Mouse (Mus musculus) liver, adult 2 months (tissue): ENCODE measurements around the gene Rab3ip. TPM values are rescaled to one million over a fixed set of nuclear protein-coding genes. Genes with fewer than 3 reads are reported as not detected.

Experiments
- DNase-seq: peaks from one replicate; pipeline ENCODE4 v3.0.0-alpha.2; 2011; ENCODE audit warnings: low read depth, low spot score; ENCODE audit errors: extremely low read depth
- H3K27ac ChIP-seq: fragments of 200-500 bp; replicated peaks from 2 replicates; pipeline ENCODE4 v1.5.1; 2012; ENCODE audit warnings: low read depth, mild to moderate bottlenecking, control low read depth, inconsistent platforms, low read length; ENCODE audit not compliant: insufficient read depth
- H3K27me3 ChIP-seq: fragments of 200-500 bp; 2 replicates; pipeline ENCODE4 v1.6.1; 2012; ENCODE audit warnings: mild to moderate bottlenecking, moderate library complexity, low read length, inconsistent platforms; ENCODE audit not compliant: control insufficient read depth, insufficient read depth
- H3K36me3 ChIP-seq: fragments of 200-500 bp; 2 replicates; pipeline ENCODE4 v1.6.1; 2012; ENCODE audit warnings: low read length, inconsistent platforms; ENCODE audit not compliant: control insufficient read depth, insufficient read depth
- H3K4me1 ChIP-seq: fragments of 200-500 bp; 2 replicates; pipeline ENCODE4 v1.6.1; 2011; ENCODE audit warnings: low read length; ENCODE audit not compliant: control insufficient read depth, insufficient read depth
- H3K4me3 ChIP-seq: fragments of 200-500 bp; 2 replicates; pipeline ENCODE4 v1.5.1; 2011; ENCODE audit warnings: low read depth, mild to moderate bottlenecking, control low read depth, low read length, moderate library complexity; ENCODE audit not compliant: insufficient read depth
- H3K79me2 ChIP-seq: fragments of 200-500 bp; 2 replicates; pipeline ENCODE4 v1.6.1; 2012; ENCODE audit warnings: inconsistent platforms, mild to moderate bottlenecking, low read length, moderate library complexity; ENCODE audit not compliant: control insufficient read depth, insufficient read depth
- H3K9ac ChIP-seq: fragments of 200-500 bp; 2 replicates; pipeline ENCODE4 v1.6.1; 2012; ENCODE audit warnings: low read depth, mild to moderate bottlenecking, control low read depth, inconsistent platforms, low read length
- CTCF ChIP-seq: fragments of 200-500 bp; IDR thresholded peaks from 2 replicates; pipeline ENCODE4 v1.5.1; 2011; ENCODE audit warnings: low read depth, low read length, control low read depth
- POLR2A ChIP-seq: fragments of 200-500 bp; IDR thresholded peaks from 2 replicates; pipeline ENCODE4 v1.6.1; 2011; ENCODE audit warnings: low read length, control low read depth; ENCODE audit not compliant: insufficient read depth; ENCODE audit errors: extremely low read depth
- WGBS: fragments of 180-500 bp; shearing (Covaris S2); methylation state at CpG from one replicate; pipeline ENCODE4 v1.1.7; 2018; 5-methylcytosine and 5-hydroxymethylcytosine counted together
- polyA plus RNA-seq: library from polyadenylated mRNA; depleted of rRNA; stranded (reverse); fragments of >200 nt; gene quantifications from 2 replicates; pipeline ENCODE4 v1.2.3, GENCODE M21; 2012
- total RNA-seq: library from RNA; depleted of rRNA; stranded (reverse); fragments of >200 nt; gene quantifications from 2 replicates; pipeline ENCODE4 v1.2.3, GENCODE M21; 2014

Gene Rab3ip
- total and polyA plus RNA-seq, 2 experiments: 25.9 to 66.5 TPM

DNA sequence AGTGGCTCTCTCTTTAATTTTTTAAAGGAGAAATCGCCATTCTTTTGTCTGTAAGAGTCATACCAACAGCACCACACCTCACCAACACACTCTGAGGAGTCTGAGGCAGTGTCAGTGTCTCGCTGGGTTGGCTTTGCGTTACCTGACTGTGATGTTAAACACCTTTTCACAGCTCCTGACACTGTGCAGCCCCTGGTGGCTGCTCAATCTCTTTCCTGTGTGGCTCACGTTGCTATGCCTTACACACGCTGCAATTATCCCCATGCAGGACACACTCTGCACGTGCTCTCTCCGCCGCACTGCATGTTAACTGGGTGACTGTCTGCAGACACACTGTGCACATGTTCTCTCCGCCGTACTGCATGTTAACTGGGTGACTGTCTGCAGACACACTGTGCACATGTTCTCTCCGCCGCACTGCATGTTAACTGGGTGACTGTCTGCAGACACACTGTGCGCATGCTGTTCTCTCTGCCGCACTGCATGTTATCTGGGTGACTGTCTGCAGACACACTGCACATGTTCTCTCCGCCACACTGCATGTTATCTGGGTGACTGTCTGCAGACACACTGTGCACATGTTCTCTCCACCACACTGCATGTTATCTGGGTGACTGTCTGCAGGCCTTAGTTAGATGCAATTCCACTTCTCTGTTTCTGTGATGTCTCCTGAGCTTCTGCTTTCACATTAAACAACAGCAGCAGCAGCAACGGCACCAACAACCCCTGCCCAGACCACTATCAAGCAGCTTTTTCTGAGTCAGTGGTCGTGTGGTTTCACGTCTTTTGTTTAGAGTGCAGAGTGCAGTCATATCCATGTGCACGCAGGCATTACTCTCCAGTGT lies 26.7 kb downstream of the Rab3ip start:
- Histone ChIP-seq H3K4me1 (no peaks in the 10 kb centered on the region), H3K27me3 (no peaks in the 10 kb centered on the region), H3K36me3 (peaks cover 36% of the 10 kb centered on the region), H3K27ac (no peak overlapping the region), H3K79me2 (no peaks in the 10 kb centered on the region), H3K4me3 (no peak overlapping the region), H3K9ac (no peak overlapping the region)
- TF ChIP-seq CTCF (no peak), POLR2A (no peak)
- no peak for DNase-seq
- 96% methylated on average over 19 of the region's 19 CpGs for WGBS

DNA sequence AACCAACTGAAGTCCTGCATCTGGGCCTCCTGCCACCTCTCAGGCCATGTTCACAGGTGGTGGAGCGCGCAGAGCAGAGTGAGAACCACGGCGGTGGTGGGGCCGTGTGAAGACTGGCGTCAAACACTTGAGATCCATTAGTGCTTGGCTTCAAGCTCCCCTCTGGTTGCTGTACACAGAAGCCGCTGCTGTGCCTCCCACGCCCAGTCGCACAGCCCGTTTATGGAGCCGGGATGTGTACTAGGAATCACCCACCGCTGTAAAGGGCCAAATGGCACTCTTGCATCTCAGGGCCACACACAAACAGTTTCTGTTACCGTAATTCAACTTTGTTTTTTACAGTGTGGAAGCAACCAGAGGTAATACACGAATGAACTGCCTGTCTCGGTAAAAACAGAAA lies 28.4 kb downstream of the Rab3ip start:
- peaks cover 33% of the 10 kb centered on the region for H3K36me3 ChIP-seq
- H3K4me1 ChIP-seq: no peaks in the 10 kb centered on the region
- 95% methylated on average over 15 of the region's 15 CpGs for WGBS
- H3K27me3 ChIP-seq: no peaks in the 10 kb centered on the region
- H3K9ac ChIP-seq: no peak overlapping the region
- no peak for DNase-seq
- H3K27ac ChIP-seq: no peak overlapping the region
- no peak for TF ChIP-seq CTCF
- no peak for TF ChIP-seq POLR2A
- no peak overlapping the region for H3K4me3 ChIP-seq
- no peaks in the 10 kb centered on the region for H3K79me2 ChIP-seq

DNA sequence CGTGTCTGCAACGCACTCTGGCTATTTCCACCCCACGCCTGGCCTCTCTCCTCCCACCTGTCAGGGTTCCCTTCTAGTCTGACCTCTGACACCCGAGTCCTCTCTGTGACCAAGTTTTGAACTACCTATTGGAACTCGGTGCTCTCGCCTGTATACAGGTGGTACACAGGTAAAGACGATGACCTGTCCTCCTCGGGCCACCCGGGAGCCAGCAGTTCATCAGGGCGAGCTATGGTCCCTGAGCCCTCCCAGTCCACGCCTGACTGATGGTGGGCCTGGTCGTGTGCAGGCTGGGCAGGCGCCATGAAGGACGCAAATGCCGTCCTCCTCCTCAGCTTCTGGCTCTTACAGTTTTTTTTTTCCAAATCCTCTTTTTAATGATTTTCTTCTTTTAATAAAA lies 29.2 kb downstream of the Rab3ip start:
- Histone ChIP-seq H3K79me2 (no peaks in the 10 kb centered on the region), H3K4me1 (no peaks in the 10 kb centered on the region), H3K4me3 (no peak overlapping the region), H3K9ac (no peak overlapping the region), H3K27ac (no peak overlapping the region), H3K36me3 (peaks cover 29% of the 10 kb centered on the region), H3K27me3 (no peaks in the 10 kb centered on the region)
- DNase-seq: no peak
- TF ChIP-seq POLR2A (no peak), CTCF (no peak)
- WGBS: 94% methylated on average over 15 of the region's 15 CpGs

DNA sequence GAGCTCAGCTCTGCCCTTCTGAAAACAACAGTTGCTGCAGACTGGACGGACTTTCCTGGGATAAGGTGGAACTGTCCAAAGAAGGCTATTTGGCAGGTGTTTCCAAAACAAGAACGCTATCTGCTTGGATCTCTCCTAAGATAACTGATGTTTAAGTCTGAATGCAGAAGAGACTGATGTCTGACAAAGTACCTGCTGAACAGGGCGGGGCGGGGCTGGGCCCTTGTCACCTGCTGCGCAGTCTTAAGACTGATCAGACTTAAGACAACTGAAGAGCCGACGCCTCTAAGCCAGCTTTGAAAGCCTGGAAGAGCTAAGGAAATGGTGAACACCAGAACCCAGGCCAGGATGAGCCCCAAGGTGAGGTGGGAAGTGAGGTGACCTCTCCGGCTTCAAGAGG lies 29.9 kb downstream of the Rab3ip start:
- no peak for DNase-seq
- Histone ChIP-seq H3K9ac (no peak overlapping the region), H3K27me3 (no peaks in the 10 kb centered on the region), H3K4me3 (no peak overlapping the region), H3K36me3 (peaks cover 24% of the 10 kb centered on the region), H3K79me2 (no peaks in the 10 kb centered on the region), H3K4me1 (no peaks in the 10 kb centered on the region), H3K27ac (no peak overlapping the region)
- TF ChIP-seq CTCF (no peak), POLR2A (no peak)
- WGBS: 96% methylated on average over 8 of the region's 8 CpGs

DNA sequence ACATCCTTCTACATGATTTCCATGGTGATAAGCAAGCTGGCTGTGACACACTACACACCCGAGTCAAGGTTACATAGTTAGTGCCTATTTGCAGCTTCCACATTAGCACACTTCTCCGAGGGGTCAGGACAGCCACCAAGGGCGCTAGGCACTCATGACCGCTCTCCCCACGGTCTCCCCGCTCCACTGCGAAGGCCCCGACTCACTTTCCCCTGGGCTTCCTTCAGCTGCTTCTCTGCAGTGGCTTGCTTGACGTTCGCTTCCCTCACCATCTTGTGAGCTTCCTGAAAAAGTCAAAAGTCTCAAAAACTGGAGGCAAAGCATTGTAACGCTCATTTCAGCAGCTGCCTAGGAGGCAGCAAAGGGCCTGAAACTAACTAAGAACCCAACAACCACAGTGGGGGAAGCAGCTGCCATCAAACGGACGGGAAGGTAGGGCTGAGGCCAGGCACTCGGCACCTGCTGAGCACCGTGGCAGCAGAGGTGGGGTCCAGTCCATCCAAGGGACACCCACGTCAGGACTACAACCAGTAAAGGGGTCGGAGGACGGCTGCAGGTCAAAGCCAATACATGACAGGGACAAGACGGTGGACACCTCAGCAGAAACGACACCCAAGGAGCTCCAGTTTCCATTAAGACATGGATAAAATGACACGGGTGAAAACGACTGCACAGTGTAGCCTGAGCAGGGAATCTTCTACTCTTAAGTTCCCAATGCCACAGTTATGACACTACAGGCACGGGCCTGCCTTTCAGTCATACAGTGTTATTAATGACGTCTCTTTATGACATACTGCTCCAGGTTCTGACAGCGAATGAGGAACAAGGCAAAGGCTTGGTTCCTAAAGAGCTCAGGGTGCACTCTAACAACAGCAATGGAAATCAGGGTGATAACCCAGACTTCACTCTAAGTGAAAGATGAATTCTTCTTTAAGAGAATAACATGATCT lies 30.9 kb downstream of the Rab3ip start:
- H3K27ac ChIP-seq: no peak overlapping the region
- DNase-seq: no peak
- no peaks in the 10 kb centered on the region for H3K79me2 ChIP-seq
- 93% methylated on average over 25 of the region's 25 CpGs for WGBS
- no peak overlapping the region for H3K9ac ChIP-seq
- no peak overlapping the region for H3K4me3 ChIP-seq
- H3K4me1 ChIP-seq: no peaks in the 10 kb centered on the region
- peaks cover 16% of the 10 kb centered on the region for H3K36me3 ChIP-seq
- no peaks in the 10 kb centered on the region for H3K27me3 ChIP-seq
- TF ChIP-seq POLR2A: no peak

DNA sequence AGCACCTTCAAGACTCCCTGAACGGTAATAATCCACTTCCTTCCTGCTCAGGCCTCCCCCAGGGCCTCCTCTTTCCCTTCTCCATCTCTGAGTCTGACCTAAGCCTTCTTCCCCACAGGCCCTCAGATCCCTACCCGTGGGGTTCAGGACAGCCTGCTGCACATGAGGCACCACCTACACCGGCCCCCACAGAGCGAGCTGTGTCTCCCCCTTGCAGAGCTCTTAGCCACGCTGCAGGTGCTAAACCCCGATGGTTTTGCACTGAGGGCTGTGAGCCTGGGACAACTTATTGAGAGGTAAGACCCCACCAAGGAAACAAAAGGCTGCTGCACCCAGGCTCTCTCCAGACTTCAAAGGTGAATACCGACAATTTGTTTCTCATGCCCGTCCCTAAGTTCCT lies 34.0 kb downstream of the Rab3ip start:
- Histone ChIP-seq H3K27ac (no peak overlapping the region), H3K27me3 (no peaks in the 10 kb centered on the region), H3K4me3 (no peak overlapping the region), H3K36me3 (peaks cover 30% of the 10 kb centered on the region), H3K9ac (no peak overlapping the region), H3K79me2 (no peaks in the 10 kb centered on the region), H3K4me1 (no peaks in the 10 kb centered on the region)
- TF ChIP-seq POLR2A (no peak), CTCF (no peak)
- no peak for DNase-seq
- WGBS: 87% methylated on average over 8 of the region's 8 CpGs
